Mouse (Mus musculus) kidney, embryonic 14.5 days (tissue): ENCODE results near the gene Csta1. TPM values are rescaled to one million over a fixed set of nuclear protein-coding genes. Genes with fewer than 3 reads are reported as not detected.

Experiments used
- ATAC-seq: fragments of 200-750 bp; cut with Nextera tagmentation; 2 replicates; pipeline ENCODE4 v1.8.0; 2017; ENCODE audit warnings: moderate number of reproducible peaks, mild to moderate bottlenecking, moderate TSS enrichment, moderate library complexity; ENCODE audit not compliant: low FRiP score, low TSS enrichment
- H3K27ac ChIP-seq: fragments of 300-500 bp; sonication (generic); 2 replicates; pipeline ENCODE4 v1.5.1; 2014; ENCODE audit warnings: low read depth, mild to moderate bottlenecking, low read length, moderate library complexity, mixed read lengths
- H3K27me3 ChIP-seq: fragments of 300-500 bp; sonication (generic); 2 replicates; pipeline ENCODE4 v1.6.1; 2014; ENCODE audit warnings: mild to moderate bottlenecking, low read length; ENCODE audit not compliant: control insufficient read depth, insufficient read depth
- H3K36me3 ChIP-seq: fragments of 300-500 bp; sonication (generic); 2 replicates; pipeline ENCODE4 v1.6.1; 2014; ENCODE audit warnings: low read length, mixed read lengths; ENCODE audit not compliant: control insufficient read depth, insufficient read depth
- H3K4me1 ChIP-seq: fragments of 300-500 bp; sonication (generic); 2 replicates; pipeline ENCODE4 v1.6.1; 2014; ENCODE audit warnings: low read length, mixed read lengths; ENCODE audit not compliant: control insufficient read depth, insufficient read depth
- H3K4me2 ChIP-seq: fragments of 300-500 bp; sonication (generic); replicated peaks from 2 replicates; pipeline ENCODE4 v1.6.1; 2014; ENCODE audit warnings: low read depth, mild to moderate bottlenecking, low read length
- H3K4me3 ChIP-seq: fragments of 300-500 bp; sonication (generic); 2 replicates; pipeline ENCODE4 v1.5.1; 2014; ENCODE audit warnings: mild to moderate bottlenecking, low read length
- H3K9ac ChIP-seq: fragments of 300-500 bp; sonication (generic); 2 replicates; pipeline ENCODE4 v1.6.1; 2014; ENCODE audit warnings: low read depth, mild to moderate bottlenecking, low read length, moderate library complexity
- H3K9me3 ChIP-seq: fragments of 300-500 bp; sonication (generic); 2 replicates; pipeline ENCODE4 v1.6.1; 2016; ENCODE audit warnings: low read length; ENCODE audit not compliant: control insufficient read depth
- WGBS: fragments of 180-500 bp; shearing (Covaris S2); extraction: QIAGEN DNeasy Blood & Tissue Kit; methylation state at CpG from one replicate; pipeline ENCODE4 v1.1.7; 2014; 5-methylcytosine and 5-hydroxymethylcytosine counted together
- polyA plus RNA-seq: library from polyadenylated mRNA; unstranded; fragments of >200 nt; fragmentation: Nextera tagmentation; extraction: Ambion mirVana; gene quantifications from 2 replicates; pipeline ENCODE4 v1.2.1, GENCODE M21; 2014

Gene Csta1
- polyA plus RNA-seq, 1 experiment from 2014 or later, result not detected

DNA sequence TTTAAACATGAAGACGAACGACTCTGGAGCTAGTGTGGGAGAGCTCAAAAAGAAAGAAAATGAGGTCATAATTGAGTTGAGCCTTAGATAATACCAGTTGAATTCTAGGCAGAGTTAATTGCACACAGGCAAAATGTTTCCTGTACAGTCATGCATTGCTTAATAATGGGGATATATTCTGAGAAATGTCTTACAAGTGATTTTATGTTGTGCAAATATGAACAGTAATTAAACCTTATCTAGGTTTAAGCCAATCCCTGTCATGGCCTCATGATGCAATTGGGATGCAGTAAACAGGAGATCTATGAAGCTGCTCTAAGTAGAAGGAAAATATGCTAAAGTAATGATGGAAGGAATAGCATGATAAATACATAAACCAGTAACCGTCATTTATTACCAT is 56.3 kb downstream of the Csta1 start:
- Histone ChIP-seq H3K36me3 (no peaks in the 10 kb centered on the region; the same call in 1 of the 2 replicates), H3K4me2 (no peak overlapping the region), H3K4me1 (peaks cover 6% of the 10 kb centered on the region), H3K9me3 (no peaks in the 10 kb centered on the region), H3K27ac (no peak overlapping the region), H3K9ac (no peak overlapping the region), H3K27me3 (no peaks in the 10 kb centered on the region), H3K4me3 (no peak overlapping the region)
- ATAC-seq, result no peak
- WGBS, result 94% methylated on average over 3 of the region's 3 CpGs

DNA sequence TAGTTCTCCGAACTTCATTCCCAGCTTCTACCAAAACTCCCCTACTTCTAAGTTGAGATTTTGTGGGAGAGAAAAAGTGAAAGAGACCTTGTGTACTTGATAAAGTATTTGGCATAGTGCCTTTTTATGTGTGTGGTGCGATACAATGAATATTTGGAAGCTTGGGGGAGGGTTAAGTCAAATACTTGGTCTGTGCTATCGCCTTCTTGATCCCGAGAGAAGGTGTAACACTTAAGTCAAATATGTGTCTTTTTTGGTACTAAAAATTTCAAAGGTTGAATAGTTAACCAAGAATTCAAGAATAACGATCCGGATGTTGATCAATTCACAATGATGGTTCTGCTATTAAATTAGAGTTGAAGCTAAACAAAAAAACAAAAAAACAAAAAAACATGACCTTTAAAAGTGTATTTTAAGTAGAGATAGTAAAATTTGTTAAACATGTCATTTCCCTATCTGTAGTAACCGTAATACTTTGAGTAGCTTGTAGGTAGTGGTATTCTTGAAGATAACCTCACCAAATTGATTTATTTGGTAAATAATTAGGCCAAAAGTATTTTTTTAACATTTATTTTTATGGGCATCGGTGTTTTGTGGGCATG is 58.5 kb downstream of the Csta1 start:
- Histone ChIP-seq H3K4me3 (peak overlapping the region; percentile 83), H3K9me3 (no peaks in the 10 kb centered on the region), H3K4me1 (peaks cover 20% of the 10 kb centered on the region), H3K9ac (peak overlapping the region; percentile 82), H3K27me3 (no peaks in the 10 kb centered on the region), H3K36me3 (peaks cover 9% of the 10 kb centered on the region; the same call in 1 of the 2 replicates), H3K4me2 (peak overlapping the region; percentile 70), H3K27ac (peak overlapping the region; percentile 98)
- WGBS, result 28% methylated on average over 8 of the region's 8 CpGs
- no peak for ATAC-seq

DNA sequence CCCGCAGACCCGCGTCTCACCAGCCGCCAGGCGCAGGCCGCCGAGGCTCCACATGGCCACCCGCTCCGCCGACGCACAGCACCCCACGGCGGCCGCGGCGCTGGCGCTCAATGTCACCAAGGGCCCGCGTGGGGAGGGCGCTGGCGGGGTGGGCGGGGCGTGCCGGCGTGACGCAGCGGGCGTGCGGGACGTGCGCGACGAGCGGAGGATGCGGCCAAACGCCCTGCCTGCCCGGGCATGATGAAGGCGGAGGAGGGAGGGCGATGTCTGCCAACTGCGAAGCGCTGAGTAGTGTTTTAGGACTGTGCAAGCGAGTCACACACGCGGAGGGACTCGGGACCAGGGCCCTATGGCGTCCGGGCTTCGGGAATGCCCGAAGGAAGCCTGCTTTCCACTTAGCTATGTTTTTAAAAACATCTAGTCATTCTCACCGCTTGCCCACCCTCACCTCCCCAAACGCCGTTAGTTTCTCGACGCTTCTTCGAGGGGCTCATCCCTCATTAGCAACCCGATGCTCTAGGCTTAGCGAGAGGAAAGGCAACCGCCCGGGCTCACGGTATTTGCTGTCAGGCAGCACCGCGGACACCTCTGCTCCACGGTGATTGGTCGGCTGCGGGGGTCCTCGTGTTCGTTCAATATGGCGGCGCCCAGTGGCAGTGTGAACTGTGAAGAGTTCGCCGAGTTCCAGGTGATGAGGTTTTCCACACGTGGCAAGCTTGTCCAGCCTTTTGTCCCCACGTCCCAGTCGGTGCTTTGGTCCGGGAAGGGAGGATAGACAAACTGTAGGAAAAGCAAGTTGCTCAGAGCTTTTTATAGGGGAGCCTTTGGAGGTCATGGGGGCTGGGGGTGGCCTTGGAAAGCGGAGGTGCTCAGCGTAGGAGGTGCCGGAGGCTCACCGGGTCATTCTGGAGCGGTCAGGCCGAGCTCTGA is 59.3 kb downstream of the Csta1 start, which contains the start of the genes Fam162a and Ccdc58:
Gene Fam162a, minus strand, starts transcription at position 145 of the 930 bp plus-strand sequence.
Gene Ccdc58, plus strand, starts transcription at position 236 of the 930 bp plus-strand sequence.
- H3K4me2 ChIP-seq, result peak within 1 kb of the TSS; percentile 70
- H3K36me3 ChIP-seq, result peaks cover 12% of the 10 kb centered on the region; the same call in 1 of the 2 replicates
- peak; percentile 95 for ATAC-seq
- H3K4me3 ChIP-seq, result peak within 1 kb of the TSS; percentile 83
- H3K4me1 ChIP-seq, result peaks cover 20% of the 10 kb centered on the region
- peak within 1 kb of the TSS; percentile 82 for H3K9ac ChIP-seq
- WGBS, result under 1% methylated on average over 72 of the region's 81 CpGs
- no peaks in the 10 kb centered on the region for H3K9me3 ChIP-seq
- H3K27me3 ChIP-seq, result no peaks in the 10 kb centered on the region
- H3K27ac ChIP-seq, result peak within 1 kb of the TSS; percentile 98

DNA sequence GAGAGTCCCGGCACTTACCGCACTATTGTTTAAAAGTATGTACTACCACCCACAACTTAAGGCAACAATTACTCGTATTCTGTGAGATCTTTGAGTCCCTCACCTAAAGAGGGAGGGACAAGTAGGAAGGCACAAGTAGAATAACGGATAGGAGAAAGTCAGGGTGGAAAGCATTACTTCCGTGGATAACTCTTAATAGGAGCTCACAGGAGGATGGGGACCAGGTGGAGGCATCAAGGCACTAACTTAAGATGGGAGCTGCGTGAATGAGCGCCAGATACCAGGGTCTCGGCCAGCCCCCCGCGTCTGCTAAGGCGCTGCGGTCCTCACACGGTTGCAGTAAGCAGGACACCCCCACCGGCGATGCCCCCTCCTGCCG is 60.0 kb downstream of the Csta1 start:
- no peak; the same call in 1 of the 2 replicates for ATAC-seq
- H3K9ac ChIP-seq, result peak overlapping the region; percentile 82
- WGBS, result 0% methylated on average over 14 of the region's 16 CpGs

More for the DNA sequence above, 60.0 kb downstream of the Csta1 start:
- Histone ChIP-seq H3K4me1 (peaks cover 20% of the 10 kb centered on the region), H3K27ac (peak overlapping the region; percentile 98), H3K9me3 (no peaks in the 10 kb centered on the region), H3K4me2 (peak overlapping the region; percentile 70), H3K27me3 (no peaks in the 10 kb centered on the region), H3K4me3 (peak overlapping the region; percentile 83), H3K36me3 (peaks cover 12% of the 10 kb centered on the region; the same call in 1 of the 2 replicates)

Other genes starting within 250 kb of the Csta1 start
- gene Parp9, start 192.8 kb downstream of the Csta1 start, polyA plus RNA-seq, result 1.8 and 3.2 TPM in 2 replicates
- 1.7 and 3.2 TPM in 2 replicates for gene Dtx3l, start 192.1 kb downstream of the Csta1 start, polyA plus RNA-seq
- gene Kpna1, start 152.5 kb downstream of the Csta1 start, polyA plus RNA-seq, result 25.1 and 44.6 TPM in 2 replicates
- gene Wdr5b, start 90.1 kb downstream of the Csta1 start, polyA plus RNA-seq, result 8.6 and 9.6 TPM in 2 replicates
- 283 and 349 TPM in 2 replicates for gene Fam162a, start 59.6 kb downstream of the Csta1 start, polyA plus RNA-seq
- 99.3 and 115 TPM in 2 replicates for gene Ccdc58, start 59.6 kb downstream of the Csta1 start, polyA plus RNA-seq
- gene Stfa2l1, start 25.6 kb upstream of the Csta1 start, polyA plus RNA-seq, result not detected in 2 replicates
- gene Gm5483, start 53.0 kb upstream of the Csta1 start, polyA plus RNA-seq, result not detected in 2 replicates
- not detected in 2 replicates for gene Gm5416, start 79.2 kb upstream of the Csta1 start, polyA plus RNA-seq
- not detected in 2 replicates for gene 2010005H15Rik, start 90.2 kb upstream of the Csta1 start, polyA plus RNA-seq
- 0.91 and 1.5 TPM in 2 replicates for gene Stfa1, start 145.7 kb upstream of the Csta1 start, polyA plus RNA-seq
- gene BC117090, start 203.1 kb upstream of the Csta1 start, polyA plus RNA-seq, result not detected in 2 replicates
- gene BC100530, start 236.5 kb upstream of the Csta1 start, polyA plus RNA-seq, result not detected in 2 replicates